Mouse (Mus musculus) lung, postnatal 0 days (tissue): ENCODE measurements around the gene Prrc2a. TPM values are rescaled to one million over a fixed set of nuclear protein-coding genes. Genes with fewer than 3 reads are reported as not detected.
A peak's percentile ranks its signal among the peaks of the same experiment; 100 is the strongest.

Experiments
- ATAC-seq: fragments of 200-750 bp; cut with Nextera tagmentation; 2 replicates; pipeline ENCODE4 v1.8.0; 2017; ENCODE audit warnings: moderate library complexity
- DNase-seq: peaks from one replicate; pipeline ENCODE4 v3.0.0-alpha.2; 2016; ENCODE audit warnings: low spot score
- H3K27ac ChIP-seq: fragments of 300-500 bp; sonication (generic); 2 replicates; pipeline ENCODE4 v1.5.1; 2014; ENCODE audit warnings: antibody characterized with exemption, mild to moderate bottlenecking, low read length, mixed read lengths
- H3K27me3 ChIP-seq: fragments of 300-500 bp; sonication (generic); replicated peaks from 2 replicates; pipeline ENCODE4 v1.6.1; 2014; ENCODE audit warnings: low read length, mixed read lengths; ENCODE audit not compliant: insufficient read depth
- H3K36me3 ChIP-seq: fragments of 300-500 bp; sonication (generic); 2 replicates; pipeline ENCODE4 v1.6.1; 2014; ENCODE audit warnings: low read length, mixed read lengths; ENCODE audit not compliant: insufficient read depth
- H3K4me1 ChIP-seq: fragments of 300-500 bp; sonication (generic); 2 replicates; pipeline ENCODE4 v1.6.1; 2014; ENCODE audit warnings: antibody characterized with exemption, low read depth, low read length, mixed read lengths; ENCODE audit not compliant: insufficient read depth
- H3K4me2 ChIP-seq: fragments of 300-500 bp; sonication (generic); replicated peaks from 2 replicates; pipeline ENCODE4 v1.6.1; 2014; ENCODE audit warnings: low read depth, mild to moderate bottlenecking, low read length, moderate library complexity, mixed read lengths
- H3K4me3 ChIP-seq: fragments of 300-500 bp; sonication (generic); 2 replicates; pipeline ENCODE4 v1.5.1; 2014; ENCODE audit warnings: low read depth, low read length
- H3K9ac ChIP-seq: fragments of 300-500 bp; sonication (generic); replicated peaks from 2 replicates; pipeline ENCODE4 v1.6.1; 2014; ENCODE audit warnings: low read depth, mild to moderate bottlenecking
- H3K9me3 ChIP-seq: fragments of 300-500 bp; sonication (generic); 2 replicates; pipeline ENCODE4 v1.6.1; 2016; ENCODE audit warnings: low read length, mixed read lengths
- CTCF ChIP-seq: IDR thresholded peaks from 2 replicates; pipeline ENCODE4 v1.5.1; 2016; ENCODE audit warnings: antibody characterized with exemption, mild to moderate bottlenecking
- EP300 ChIP-seq: IDR thresholded peaks from 2 replicates; pipeline ENCODE4 v1.6.1; 2016; ENCODE audit warnings: antibody characterized with exemption, mild to moderate bottlenecking, control low read depth
- WGBS: fragments of 180-500 bp; shearing (Covaris S2); extraction: QIAGEN DNeasy Blood & Tissue Kit; methylation state at CpG from one replicate; pipeline ENCODE4 v1.1.7; 2014; 5-methylcytosine and 5-hydroxymethylcytosine counted together
- polyA plus RNA-seq: library from polyadenylated mRNA; unstranded; fragments of >200 nt; fragmentation: Nextera tagmentation; extraction: Ambion mirVana; gene quantifications from 2 replicates; pipeline ENCODE4 v1.2.1, GENCODE M21; 2015

Gene Prrc2a
- polyA plus RNA-seq, 1 experiment from 2014 or later: 74.1 TPM

DNA sequence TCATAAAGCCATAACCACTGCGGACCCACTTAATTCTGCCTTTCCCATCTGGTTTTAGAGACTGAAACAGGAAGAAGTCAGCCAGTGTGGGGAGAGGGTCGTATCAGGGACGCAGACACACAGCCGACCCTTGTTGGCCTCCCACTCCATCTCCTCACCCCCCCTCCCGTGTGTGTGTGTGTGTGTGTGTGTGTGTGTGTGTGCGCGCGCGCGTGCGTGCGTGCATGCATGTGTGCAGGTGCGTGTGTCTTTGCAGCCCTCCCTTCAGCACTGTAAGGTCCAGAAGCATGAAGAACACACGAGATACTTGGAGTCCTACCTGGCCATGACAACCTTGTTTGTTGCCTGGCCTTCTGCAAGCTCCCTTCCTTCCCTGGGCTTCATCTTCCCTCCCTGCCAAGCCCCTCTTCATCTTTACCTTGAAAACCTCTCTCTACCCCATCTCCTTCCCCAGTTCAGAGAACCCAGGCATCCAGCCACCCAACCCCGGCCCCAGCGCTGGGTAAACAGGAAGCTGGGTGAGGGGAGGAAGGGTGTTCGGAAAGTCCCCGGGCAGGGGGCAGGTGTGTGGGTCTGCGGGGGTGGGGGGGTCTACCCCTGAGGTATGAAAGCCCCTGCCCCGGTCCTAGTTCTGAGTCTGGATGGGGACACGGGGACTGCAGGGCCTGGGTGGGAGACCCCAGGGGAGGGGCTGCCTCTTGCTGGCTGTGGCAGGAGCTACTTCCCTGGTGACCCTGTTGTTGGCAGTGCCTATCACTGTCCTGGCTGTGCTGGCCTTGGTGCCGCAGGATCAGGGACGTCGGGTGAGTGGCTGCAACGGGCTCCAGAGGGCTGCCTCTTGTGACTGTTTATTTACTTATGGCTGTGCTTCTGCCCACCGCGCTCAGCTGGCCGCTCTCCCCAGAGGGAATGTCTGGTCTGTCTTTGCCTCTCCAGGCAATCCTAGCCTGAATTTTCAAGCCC lies 29.5 kb upstream of the Prrc2a start, which contains the start of gene Ltb:
TSS of gene Ltb (plus strand) at position 559 of the 963 bp plus-strand sequence.
- H3K4me2 ChIP-seq: peak within 1 kb of the TSS; percentile 75
- ATAC-seq (no peak), DNase-seq (no peak)
- no peak within 1 kb of the TSS for H3K9ac ChIP-seq
- no peaks in the 10 kb centered on the region for H3K36me3 ChIP-seq
- no peaks in the 10 kb centered on the region; the same call in 1 of the 2 replicates for H3K27me3 ChIP-seq
- H3K27ac ChIP-seq: no peak within 1 kb of the TSS
- WGBS: 38% methylated on average over 25 of the region's 28 CpGs
- H3K4me3 ChIP-seq: no peak within 1 kb of the TSS; the same call in 1 of the 2 replicates
- peaks cover 4% of the 10 kb centered on the region; the same call in 1 of the 2 replicates for H3K4me1 ChIP-seq
- H3K9me3 ChIP-seq: no peaks in the 10 kb centered on the region
- TF ChIP-seq CTCF (no peak), EP300 (no peak)

DNA sequence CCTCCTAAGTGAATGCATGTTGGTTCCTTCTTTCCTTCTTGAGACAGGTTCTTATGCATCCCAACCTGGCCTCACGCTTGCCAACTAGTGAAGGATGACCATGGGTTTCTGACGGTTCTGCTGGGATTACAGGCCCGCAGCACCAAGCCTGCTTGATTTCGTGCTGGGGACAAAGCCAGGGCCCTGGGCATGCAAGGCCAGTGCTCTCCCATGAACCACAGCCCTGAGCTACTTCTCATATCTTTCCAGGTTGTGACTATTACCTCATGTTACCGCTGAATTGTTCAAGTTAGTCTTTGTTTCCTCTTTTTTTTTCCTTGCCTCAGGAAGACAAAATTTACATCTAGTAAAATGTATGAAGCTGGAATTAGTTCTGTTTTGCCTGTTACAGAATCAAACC lies 28.2 kb upstream of the Prrc2a start:
- H3K4me2 ChIP-seq: no peak overlapping the region
- ATAC-seq (no peak), DNase-seq (no peak)
- H3K9ac ChIP-seq: no peak overlapping the region
- no peak for TF ChIP-seq EP300
- no peak for TF ChIP-seq CTCF
- H3K36me3 ChIP-seq: no peaks in the 10 kb centered on the region
- no peaks in the 10 kb centered on the region for H3K9me3 ChIP-seq
- peaks cover 4% of the 10 kb centered on the region; the same call in 1 of the 2 replicates for H3K4me1 ChIP-seq
- no peaks in the 10 kb centered on the region; the same call in 1 of the 2 replicates for H3K27me3 ChIP-seq
- no peak overlapping the region for H3K27ac ChIP-seq
- H3K4me3 ChIP-seq: no peak overlapping the region
- 66% methylated on average over 5 of the region's 5 CpGs for WGBS

DNA sequence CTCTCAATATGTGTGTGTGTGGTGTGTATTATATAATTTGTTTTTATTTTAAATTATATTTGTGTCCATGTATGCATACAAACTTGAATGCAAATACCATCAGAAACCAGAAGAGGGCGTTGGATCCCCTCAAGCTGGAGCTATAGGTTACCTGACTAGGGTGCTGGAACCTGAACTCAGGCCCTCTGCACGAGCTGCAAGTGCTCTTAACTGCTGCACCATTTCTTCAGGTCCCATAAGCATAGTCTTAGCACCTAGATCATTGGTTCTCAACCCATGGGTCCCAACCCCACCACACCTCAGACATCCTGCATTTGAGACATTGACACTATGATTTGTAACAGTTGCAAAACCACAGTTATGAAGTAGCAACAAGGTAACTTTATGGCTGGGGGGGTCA lies 27.0 kb upstream of the Prrc2a start:
- TF ChIP-seq EP300: no peak
- TF ChIP-seq CTCF: 0 out of 2 replicates have a peak, but pooled peaks have one; percentile 16
- Histone ChIP-seq H3K9ac (no peak overlapping the region), H3K27ac (no peak overlapping the region), H3K36me3 (no peaks in the 10 kb centered on the region), H3K4me3 (no peak overlapping the region), H3K4me1 (peaks cover 4% of the 10 kb centered on the region; the same call in 1 of the 2 replicates), H3K4me2 (no peak overlapping the region), H3K27me3 (no peaks in the 10 kb centered on the region; the same call in 1 of the 2 replicates), H3K9me3 (no peaks in the 10 kb centered on the region)
- ATAC-seq (no peak), DNase-seq (no peak)
- WGBS: 46% methylated on average over 2 of the region's 2 CpGs

DNA sequence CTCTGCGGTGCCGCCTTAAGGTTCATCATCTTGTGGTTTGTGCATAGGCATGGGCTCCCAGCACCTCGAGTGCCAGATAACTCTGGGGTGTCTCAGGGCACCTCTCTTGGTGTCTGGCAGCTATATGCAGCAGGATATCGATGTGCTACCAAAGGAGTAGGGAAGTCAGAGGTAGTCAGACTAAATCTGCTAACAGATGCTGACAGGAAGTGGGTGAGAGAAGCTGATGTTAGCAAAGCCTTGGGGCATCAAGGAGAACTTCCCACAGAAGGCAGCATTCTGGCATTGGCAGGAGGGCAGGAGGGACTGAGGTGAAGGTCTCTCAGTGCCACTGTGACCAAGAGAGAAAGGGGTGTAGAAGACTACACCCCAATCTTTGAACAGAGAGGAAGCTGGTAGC lies 25.4 kb upstream of the Prrc2a start:
- Histone ChIP-seq H3K27ac (no peak overlapping the region), H3K9me3 (no peaks in the 10 kb centered on the region), H3K36me3 (no peaks in the 10 kb centered on the region), H3K27me3 (no peaks in the 10 kb centered on the region), H3K4me1 (peaks cover 4% of the 10 kb centered on the region; the same call in 1 of the 2 replicates), H3K4me3 (no peak overlapping the region), H3K4me2 (no peak overlapping the region), H3K9ac (no peak overlapping the region)
- WGBS: 57% methylated on average over 4 of the region's 4 CpGs
- DNase-seq (no peak), ATAC-seq (no peak)
- TF ChIP-seq CTCF (no peak), EP300 (no peak)

DNA sequence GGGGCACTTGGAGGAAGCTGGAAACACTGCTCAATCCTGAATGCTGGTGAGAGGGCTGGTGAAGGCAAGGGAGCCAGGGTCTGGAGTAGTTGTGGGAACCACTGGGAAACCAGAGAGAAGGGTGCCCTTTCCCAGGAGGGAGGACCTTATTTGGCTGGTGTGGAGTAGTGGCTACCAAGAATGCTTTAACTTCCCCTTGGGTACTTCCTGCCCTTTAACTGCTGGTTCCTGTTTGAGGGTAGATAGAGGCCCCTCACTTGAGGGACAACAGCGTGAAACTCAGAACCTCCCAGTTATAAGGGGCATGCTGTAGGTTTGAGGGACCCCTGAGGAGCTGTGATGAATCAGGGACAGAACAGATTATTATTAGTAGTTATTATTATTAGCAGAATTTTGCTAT lies 24.5 kb upstream of the Prrc2a start:
- no peak overlapping the region for H3K4me3 ChIP-seq
- no peaks in the 10 kb centered on the region for H3K9me3 ChIP-seq
- DNase-seq: no peak
- no peak overlapping the region for H3K27ac ChIP-seq
- H3K9ac ChIP-seq: no peak overlapping the region
- TF ChIP-seq EP300 (no peak), CTCF (no peak)
- H3K4me2 ChIP-seq: no peak overlapping the region
- ATAC-seq: no peak
- H3K36me3 ChIP-seq: no peaks in the 10 kb centered on the region
- peaks cover 1% of the 10 kb centered on the region; the same call in 1 of the 2 replicates for H3K4me1 ChIP-seq
- H3K27me3 ChIP-seq: no peaks in the 10 kb centered on the region
- 19% methylated on average over 1 of the region's 1 CpGs for WGBS

DNA sequence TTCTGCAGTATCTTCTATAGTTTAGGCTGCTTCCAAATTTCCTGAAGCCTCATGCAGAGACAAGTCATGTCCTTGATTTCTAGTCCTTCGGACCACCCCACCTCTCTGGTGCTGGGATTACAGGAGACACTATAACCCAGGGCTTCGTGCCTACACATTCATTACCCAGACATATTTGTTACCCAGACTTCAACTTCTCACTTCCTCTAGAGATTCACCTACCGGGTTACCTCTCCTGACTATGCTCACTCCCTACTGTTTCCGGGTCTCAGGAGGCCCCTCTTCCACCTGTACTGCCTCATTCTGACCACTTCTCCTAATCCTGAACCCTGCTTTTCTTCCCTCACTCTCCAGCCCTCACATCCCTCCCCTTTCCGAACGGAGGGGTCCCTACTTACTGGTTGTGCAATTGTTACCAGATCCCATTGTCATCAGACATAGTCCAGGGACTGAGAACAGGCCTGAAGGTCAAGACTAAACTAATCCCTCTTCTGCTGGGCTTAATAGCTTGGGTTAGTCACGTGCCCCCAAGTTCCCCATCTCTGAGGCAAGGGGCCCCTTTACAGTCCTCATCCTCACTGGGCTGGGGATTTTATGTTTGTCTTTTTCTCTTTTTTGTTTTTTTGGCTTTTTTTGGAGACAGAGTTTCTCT lies 23.4 kb upstream of the Prrc2a start, which contains the start of gene Lst1:
TSS of gene Lst1 (minus strand) at position 481 of the 652 bp plus-strand sequence.
- no peak for DNase-seq
- TF ChIP-seq EP300: no peak
- no peak for TF ChIP-seq CTCF
- Histone ChIP-seq H3K27me3 (no peaks in the 10 kb centered on the region), H3K4me2 (no peak within 1 kb of the TSS), H3K36me3 (no peaks in the 10 kb centered on the region), H3K9ac (no peak within 1 kb of the TSS), H3K4me3 (no peak within 1 kb of the TSS), H3K4me1 (no peaks in the 10 kb centered on the region), H3K9me3 (no peaks in the 10 kb centered on the region), H3K27ac (peak within 1 kb of the TSS; percentile 9; the same call in 1 of the 2 replicates)
- WGBS: 64% methylated on average over 7 of the region's 7 CpGs
- ATAC-seq: no peak
